Mouse (Mus musculus) liver, postnatal 0 days (tissue): Measurements from ENCODE around the gene Mylip.

ENCODE experiments used
- CTCF ChIP-seq: sonication (generic); IDR thresholded peaks from 2 replicates; pipeline ENCODE4 v1.5.1; 2016; ENCODE audit warnings: antibody characterized with exemption, low read depth
- EP300 ChIP-seq: IDR thresholded peaks from 2 replicates; pipeline ENCODE4 v1.6.1; 2016; ENCODE audit warnings: antibody characterized with exemption, low read depth, mild to moderate bottlenecking

GRCm38 (mm10) chr13:45390312-45390961, 895 bp downstream of the Mylip start:
- TF ChIP-seq CTCF (peak; percentile 35; the same call in 1 of the 2 replicates), EP300 (peak; percentile 64)
